Mouse (Mus musculus): ENCODE data around the gene Ptprcap. TPM values are rescaled to one million over a fixed set of nuclear protein-coding genes. Genes with fewer than 3 reads are reported as not detected.
A peak's percentile ranks its signal among the peaks of the same experiment; 100 is the strongest.

Gene Ptprcap
- polyA plus RNA-seq, 1 experiment: 1,655 TPM

DNA sequence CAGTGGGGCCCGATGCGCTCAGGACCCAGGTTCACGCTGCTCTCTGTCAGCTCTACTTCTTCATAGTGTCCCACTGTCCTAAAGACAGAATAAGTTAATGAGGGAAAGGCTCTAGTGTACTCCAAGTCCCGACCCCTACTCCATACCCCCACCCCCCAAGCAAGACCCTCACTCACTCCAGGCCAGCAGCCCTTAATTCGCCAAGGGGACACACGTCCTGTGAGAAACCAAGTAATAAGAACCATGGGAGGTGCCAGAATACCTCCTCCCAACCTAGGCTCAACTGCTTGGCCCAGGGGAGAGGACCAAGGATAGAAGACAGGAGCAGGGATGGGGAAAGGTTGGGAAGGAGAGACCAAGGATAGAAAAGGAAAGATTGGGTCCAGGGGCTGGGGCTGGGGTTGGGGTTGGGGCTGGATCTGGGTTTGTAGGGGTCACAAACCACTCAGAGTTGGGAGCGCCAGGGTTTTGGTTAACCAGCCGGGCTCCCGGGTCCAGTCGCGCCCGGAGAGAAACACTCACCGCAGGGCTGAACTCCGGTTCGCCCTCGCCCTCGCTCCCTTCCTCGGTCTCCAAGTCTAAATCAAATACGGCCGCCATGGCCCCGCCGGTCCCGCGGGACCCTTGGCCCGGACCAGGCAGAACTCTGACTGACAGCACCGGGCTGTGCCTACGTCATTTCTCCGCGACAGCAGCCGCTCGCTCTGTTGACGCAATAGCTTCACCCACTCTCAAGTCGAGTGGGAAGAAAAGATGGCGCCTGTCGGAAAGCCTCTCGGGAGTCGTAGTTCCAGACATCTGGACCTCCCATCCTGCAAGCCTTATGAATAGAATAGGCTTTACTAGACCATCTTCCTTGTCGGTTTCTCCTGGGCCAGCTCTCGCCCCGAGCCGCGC, 9.5 kb downstream of the Ptprcap start, which contains the start of gene Rps6kb2:
Rps6kb2 (minus strand) TSS at position 709 of the 897 bp plus-strand sequence.
- peaks cover 9% of the 10 kb centered on the region for H3K4me1 ChIP-seq (replicated peaks; ENCODE audit: control insufficient read depth, insufficient read depth, low read length)
- TF ChIP-seq CTCF (IDR thresholded peaks at IDR 0.05; ENCODE audit: borderline replicate concordance, control insufficient read depth, extremely low read depth, insufficient read depth, low read length, poor library complexity) (no peak), POLR2A (IDR thresholded peaks at IDR 0.05; ENCODE audit: control insufficient read depth, extremely low read depth, insufficient read depth, low read length, poor library complexity) (0 out of 2 replicates have a peak, but pooled peaks have one; percentile 39)

DNA sequence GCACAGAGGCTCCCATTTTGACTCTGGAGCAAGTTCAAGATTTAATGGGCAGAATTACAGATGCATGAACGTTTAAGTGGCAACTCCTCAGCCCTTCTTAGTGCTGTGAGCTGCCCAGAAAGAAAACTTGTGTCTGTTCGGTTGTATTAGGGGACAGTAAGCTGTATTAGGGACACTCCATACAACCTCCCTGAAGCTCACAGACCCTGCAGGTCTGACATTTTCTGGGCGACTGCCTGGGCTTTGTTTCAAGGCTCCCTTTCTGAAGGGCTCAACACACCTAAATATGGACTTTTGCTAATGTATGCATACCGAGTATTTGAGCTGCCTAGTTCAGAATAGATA, 10.1 kb downstream of the Ptprcap start:
- TF ChIP-seq CTCF (IDR thresholded peaks at IDR 0.05; ENCODE audit: borderline replicate concordance, control insufficient read depth, extremely low read depth, insufficient read depth, low read length, poor library complexity) (no peak), POLR2A (IDR thresholded peaks at IDR 0.05; ENCODE audit: control insufficient read depth, extremely low read depth, insufficient read depth, low read length, poor library complexity) (no peak)
- H3K27ac ChIP-seq (ENCODE audit: control insufficient read depth, insufficient read depth, low read length): 0 out of 2 replicates have a peak overlapping the region, but pooled peaks have one; percentile 6
- 41% methylated on average over 4 of the region's 4 CpGs for WGBS

More for the DNA sequence above, 9.5 kb downstream of the Ptprcap start, which contains the start of gene Rps6kb2:
- peak; percentile 92 for DNase-seq
- 8% methylated on average over 42 of the region's 42 CpGs for WGBS
- Histone ChIP-seq H3K36me3 (ENCODE audit: control insufficient read depth, insufficient read depth, low read length) (no peaks in the 10 kb centered on the region), H3K27ac (ENCODE audit: control insufficient read depth, insufficient read depth, low read length) (0 out of 2 replicates have a peak within 1 kb of the TSS, but pooled peaks have one; percentile 6), H3K27me3 (ENCODE audit: control insufficient read depth, insufficient read depth, low read length) (no peaks in the 10 kb centered on the region), H3K4me3 (ENCODE audit: control insufficient read depth, insufficient read depth, low read length) (peak within 1 kb of the TSS; percentile 66)

GRCm38 (mm10) chr19:4164100-4164499, 10.7 kb downstream of the Ptprcap start:
- no peak overlapping the region for H3K4me3 ChIP-seq (ENCODE audit: control insufficient read depth, insufficient read depth, low read length)

More for the DNA sequence above, 10.1 kb downstream of the Ptprcap start:
- no peaks in the 10 kb centered on the region for H3K36me3 ChIP-seq (ENCODE audit: control insufficient read depth, insufficient read depth, low read length)
- no peak for DNase-seq
- H3K4me3 ChIP-seq (ENCODE audit: control insufficient read depth, insufficient read depth, low read length): peak overlapping the region; percentile 66
- H3K4me1 ChIP-seq (replicated peaks; ENCODE audit: control insufficient read depth, insufficient read depth, low read length): peaks cover 9% of the 10 kb centered on the region
- H3K27me3 ChIP-seq (ENCODE audit: control insufficient read depth, insufficient read depth, low read length): no peaks in the 10 kb centered on the region

DNA sequence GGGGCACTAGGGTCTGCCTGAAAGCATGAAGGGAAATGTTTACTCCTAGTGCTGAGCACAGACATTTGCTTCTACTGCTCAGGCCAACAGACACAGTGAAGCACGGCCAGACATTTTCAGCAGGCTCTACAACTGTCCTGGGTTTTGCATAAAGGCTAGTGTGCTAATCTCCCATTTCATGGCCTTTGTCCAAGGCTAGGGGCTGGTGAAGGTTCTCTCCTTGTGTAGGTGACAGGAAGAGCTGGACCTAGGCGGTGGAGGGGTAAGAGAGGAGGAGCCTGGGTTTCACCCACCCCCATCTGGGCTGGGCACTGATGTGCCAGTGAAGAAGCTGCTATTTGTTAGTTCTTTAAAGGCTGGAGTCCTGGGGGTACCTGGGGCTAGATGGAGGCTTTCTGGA, 11.3 kb downstream of the Ptprcap start:
- Histone ChIP-seq H3K27me3 (ENCODE audit: control insufficient read depth, insufficient read depth, low read length) (no peaks in the 10 kb centered on the region), H3K27ac (ENCODE audit: control insufficient read depth, insufficient read depth, low read length) (no peak overlapping the region), H3K4me1 (replicated peaks; ENCODE audit: control insufficient read depth, insufficient read depth, low read length) (peaks cover 9% of the 10 kb centered on the region), H3K36me3 (ENCODE audit: control insufficient read depth, insufficient read depth, low read length) (no peaks in the 10 kb centered on the region), H3K4me3 (ENCODE audit: control insufficient read depth, insufficient read depth, low read length) (no peak overlapping the region)
- no peak for TF ChIP-seq POLR2A (IDR thresholded peaks at IDR 0.05; ENCODE audit: control insufficient read depth, extremely low read depth, insufficient read depth, low read length, poor library complexity)
- TF ChIP-seq CTCF (IDR thresholded peaks at IDR 0.05; ENCODE audit: borderline replicate concordance, control insufficient read depth, extremely low read depth, insufficient read depth, low read length, poor library complexity): no peak
- no peak for DNase-seq
- WGBS: 87% methylated on average over 2 of the region's 2 CpGs

More at GRCm38 (mm10) chr19:4164100-4164499, 10.7 kb downstream of the Ptprcap start:
- Histone ChIP-seq H3K27ac (ENCODE audit: control insufficient read depth, insufficient read depth, low read length) (no peak overlapping the region), H3K4me1 (replicated peaks; ENCODE audit: control insufficient read depth, insufficient read depth, low read length) (peaks cover 9% of the 10 kb centered on the region), H3K36me3 (ENCODE audit: control insufficient read depth, insufficient read depth, low read length) (no peaks in the 10 kb centered on the region), H3K27me3 (ENCODE audit: control insufficient read depth, insufficient read depth, low read length) (no peaks in the 10 kb centered on the region)
- no peak for TF ChIP-seq CTCF (IDR thresholded peaks at IDR 0.05; ENCODE audit: borderline replicate concordance, control insufficient read depth, extremely low read depth, insufficient read depth, low read length, poor library complexity)
- TF ChIP-seq POLR2A (IDR thresholded peaks at IDR 0.05; ENCODE audit: control insufficient read depth, extremely low read depth, insufficient read depth, low read length, poor library complexity): no peak
- WGBS: 97% methylated on average over 3 of the region's 3 CpGs
- DNase-seq: no peak

DNA sequence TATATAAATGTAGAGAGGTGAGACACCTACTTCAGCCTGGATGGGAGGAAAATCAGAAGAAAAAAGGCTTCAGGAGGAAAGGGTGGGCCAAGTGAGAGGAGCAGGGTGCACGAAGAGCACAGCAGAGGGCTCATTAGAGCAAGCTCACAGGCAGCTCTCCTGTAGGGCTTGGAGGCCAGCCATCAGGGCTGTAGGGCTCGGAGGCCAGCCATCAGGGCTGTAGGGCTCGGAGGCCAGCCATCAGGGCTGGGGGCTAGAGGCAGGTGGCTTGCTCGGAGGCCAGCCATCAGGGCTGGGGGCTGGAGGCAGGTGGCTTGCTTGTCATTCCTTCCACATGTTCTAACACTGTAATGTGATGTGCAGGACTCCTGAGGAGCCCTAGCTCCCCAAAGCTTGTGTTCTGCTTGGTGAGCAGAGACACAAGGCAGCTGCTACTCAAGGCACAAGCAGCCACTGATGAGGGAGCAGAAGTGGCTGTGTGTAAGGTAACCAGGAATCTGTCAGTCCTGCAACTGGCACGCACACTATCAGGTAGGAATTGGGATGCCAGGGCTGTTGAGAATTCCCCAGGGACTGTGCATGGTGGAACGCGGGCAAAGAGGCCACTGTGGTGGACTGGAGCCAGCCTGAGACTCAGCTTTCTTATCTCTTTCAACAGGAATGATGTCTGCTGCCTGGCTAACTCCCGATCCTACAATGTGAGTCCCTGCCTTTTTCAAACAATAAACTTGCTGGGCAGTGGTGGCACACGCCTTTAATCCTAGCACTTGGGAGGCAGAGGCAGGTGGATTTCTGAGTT, 13.5 kb downstream of the Ptprcap start:
- DNase-seq: no peak
- Histone ChIP-seq H3K27me3 (ENCODE audit: control insufficient read depth, insufficient read depth, low read length) (no peaks in the 10 kb centered on the region), H3K4me1 (replicated peaks; ENCODE audit: control insufficient read depth, insufficient read depth, low read length) (peaks cover 31% of the 10 kb centered on the region), H3K27ac (ENCODE audit: control insufficient read depth, insufficient read depth, low read length) (no peak overlapping the region), H3K4me3 (ENCODE audit: control insufficient read depth, insufficient read depth, low read length) (no peak overlapping the region), H3K36me3 (ENCODE audit: control insufficient read depth, insufficient read depth, low read length) (no peaks in the 10 kb centered on the region)
- TF ChIP-seq CTCF (IDR thresholded peaks at IDR 0.05; ENCODE audit: borderline replicate concordance, control insufficient read depth, extremely low read depth, insufficient read depth, low read length, poor library complexity) (no peak), POLR2A (IDR thresholded peaks at IDR 0.05; ENCODE audit: control insufficient read depth, extremely low read depth, insufficient read depth, low read length, poor library complexity) (no peak)
- 95% methylated on average over 9 of the region's 9 CpGs for WGBS

DNA sequence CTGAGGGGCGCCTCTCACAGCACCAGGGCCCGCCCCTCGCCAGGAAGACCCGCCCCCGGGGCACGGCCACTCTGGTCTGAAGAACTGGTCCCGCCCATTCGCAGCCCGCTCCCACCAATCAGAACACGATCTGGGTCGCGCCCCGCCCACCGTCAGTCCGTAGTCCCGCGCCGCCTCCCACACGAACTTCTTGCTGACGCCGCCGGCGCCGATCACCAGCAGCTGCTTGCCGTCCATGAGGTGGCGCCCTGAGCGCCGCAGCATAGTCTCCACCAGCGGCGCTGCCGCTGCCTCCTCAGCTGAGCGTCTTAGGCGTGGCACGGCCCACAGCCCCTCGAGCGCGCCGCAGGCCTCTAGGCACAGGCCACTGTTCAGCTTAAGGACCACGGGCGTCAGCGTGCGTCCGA, 16.0 kb downstream of the Ptprcap start:
- peaks cover 25% of the 10 kb centered on the region for H3K4me1 ChIP-seq (replicated peaks; ENCODE audit: control insufficient read depth, insufficient read depth, low read length)
- peak; percentile 99 for DNase-seq
- no peaks in the 10 kb centered on the region for H3K36me3 ChIP-seq (ENCODE audit: control insufficient read depth, insufficient read depth, low read length)
- no peaks in the 10 kb centered on the region for H3K27me3 ChIP-seq (ENCODE audit: control insufficient read depth, insufficient read depth, low read length)
- peak overlapping the region; percentile 50 for H3K4me3 ChIP-seq (ENCODE audit: control insufficient read depth, insufficient read depth, low read length)
- peak overlapping the region; percentile 5; the same call in 1 of the 2 replicates for H3K27ac ChIP-seq (ENCODE audit: control insufficient read depth, insufficient read depth, low read length)
- 2% methylated on average over 43 of the region's 43 CpGs for WGBS
- TF ChIP-seq CTCF (IDR thresholded peaks at IDR 0.05; ENCODE audit: borderline replicate concordance, control insufficient read depth, extremely low read depth, insufficient read depth, low read length, poor library complexity) (peak; percentile 95), POLR2A (IDR thresholded peaks at IDR 0.05; ENCODE audit: control insufficient read depth, extremely low read depth, insufficient read depth, low read length, poor library complexity) (peak; percentile 93)

Measured in thymus, adult 2 months (tissue).